Comparison of ENCODE assay signal across 8 mouse cellular contexts in genomic region chr15:12795457-12795894, GRCm38 (mm10). TPM values are rescaled to one million over a fixed set of nuclear protein-coding genes. Genes with fewer than 3 reads are reported as not detected.
DNase-seq lines count a peak whose midpoint lies in the region; ATAC-seq and TF ChIP-seq lines count a peak whose summit lies in the region.

No protein-coding gene starts in this region.

- H3K4me1 ChIP-seq in CH12.LX (ENCODE audit: control insufficient read depth in 1 of 2, insufficient read depth in 2 of 2), result peaks cover 7 to 8% of the 10 kb centered on the region in 2 experiments
- no peaks in the 10 kb centered on the region for H3K4me1 ChIP-seq in forebrain, postnatal 0 days (ENCODE audit: insufficient read depth)
- H3K4me1 ChIP-seq in liver, embryonic 14.5 days (replicated peaks; ENCODE audit: control insufficient read depth in 2 of 2, insufficient read depth in 2 of 2, low read length in 1 of 2), result no peaks in the 10 kb centered on the region
- H3K4me1 ChIP-seq in neural tube, embryonic 15.5 days, result no peaks in the 10 kb centered on the region

- H3K4me3 ChIP-seq in CH12.LX (replicated peaks in 1 of 3; ENCODE audit: low read depth in 2 of 3, low read length in 2 of 3, poor library complexity in 1 of 3), result no peak overlapping the region
- H3K4me3 ChIP-seq in forebrain, postnatal 0 days (ENCODE audit: low read depth, low read length), result no peak overlapping the region
- no peak overlapping the region for H3K4me3 ChIP-seq in liver, embryonic 14.5 days (ENCODE audit: insufficient read depth in 1 of 2, low read depth in 2 of 2, low read length in 2 of 2)
- no peak overlapping the region for H3K4me3 ChIP-seq in neural tube, embryonic 15.5 days (replicated peaks)

- WGBS in forebrain, postnatal 0 days, result 2% methylated on average over 2 of the region's 2 CpGs
- WGBS in liver, embryonic 14.5 days (ENCODE audit: insufficient replicate concordance), result 3% methylated on average over 2 of the region's 2 CpGs
- WGBS in neural tube, embryonic 15.5 days, result 1% methylated on average over 2 of the region's 2 CpGs

- H3K36me3 ChIP-seq in CH12.LX (replicated peaks in 1 of 2; ENCODE audit: control insufficient read depth in 1 of 2, insufficient read depth in 1 of 2, low read length in 1 of 2), result no peaks in the 10 kb centered on the region
- H3K36me3 ChIP-seq in forebrain, postnatal 0 days (ENCODE audit: insufficient read depth), result no peaks in the 10 kb centered on the region
- no peaks in the 10 kb centered on the region for H3K36me3 ChIP-seq in liver, embryonic 14.5 days (replicated peaks; ENCODE audit: control insufficient read depth, insufficient read depth, low read depth)
- H3K36me3 ChIP-seq in neural tube, embryonic 15.5 days, result no peaks in the 10 kb centered on the region

- TF ChIP-seq POLR2A in CH12.LX (IDR thresholded peaks at IDR 0.05; ENCODE audit: low read depth, low read length), result no peak

- H3K4me2 ChIP-seq in CH12.LX (ENCODE audit: insufficient read depth, low read depth, poor library complexity, severe bottlenecking), result no peak overlapping the region
- H3K4me2 ChIP-seq in forebrain, postnatal 0 days (ENCODE audit: low read depth), result no peak overlapping the region
- no peak overlapping the region for H3K4me2 ChIP-seq in liver, embryonic 14.5 days (ENCODE audit: low read depth)
- no peak overlapping the region for H3K4me2 ChIP-seq in neural tube, embryonic 15.5 days

- H3K9me3 ChIP-seq in CH12.LX (replicated peaks; ENCODE audit: low read length), result peaks cover 3% of the 10 kb centered on the region
- H3K9me3 ChIP-seq in forebrain, postnatal 0 days (ENCODE audit: low read length), result no peaks in the 10 kb centered on the region
- H3K9me3 ChIP-seq in liver, embryonic 14.5 days (ENCODE audit: control insufficient read depth, low read length), result no peaks in the 10 kb centered on the region
- H3K9me3 ChIP-seq in neural tube, embryonic 15.5 days (replicated peaks), result no peaks in the 10 kb centered on the region

- TF ChIP-seq RAD21 in CH12.LX (IDR thresholded peaks at IDR 0.05; ENCODE audit: low read depth, low read length), result peak; percentile 86

- TF ChIP-seq CTCF in CH12.LX (conservative IDR thresholded peaks at IDR 0.05 in 1 of 2, IDR thresholded peaks at IDR 0.05 in 1 of 2; ENCODE audit: low read depth in 2 of 2, low read length in 2 of 2), result peak; percentile 58 to 91; a peak in 3 of 4 replicates
- peak; percentile 89 for TF ChIP-seq CTCF in forebrain, postnatal 0 days (IDR thresholded peaks at IDR 0.05; ENCODE audit: low read depth)
- peak; percentile 77 for TF ChIP-seq CTCF in liver, embryonic 14.5 days (IDR thresholded peaks at IDR 0.05; ENCODE audit: low read depth)

- TF ChIP-seq EP300 in CH12.LX (IDR thresholded peaks at IDR 0.05; ENCODE audit: low read length), result no peak
- TF ChIP-seq EP300 in liver, embryonic 14.5 days (IDR thresholded peaks at IDR 0.05; ENCODE audit: low read depth), result no peak

- in situ Hi-C loops in CH12.LX (cut with MboI; ENCODE audit: low pct_ligation_motif_present, low pct_unique_long_range_greater_than_20kb, low sequenced_read_pairs), result loop anchor here (5.0 to 10.0 kb wide), 3 partner anchors 213 to 601 kb away; no protein-coding TSS in a partner anchor

- H3K27ac ChIP-seq in CH12.LX (ENCODE audit: insufficient read depth, low read depth), result no peak overlapping the region
- no peak overlapping the region for H3K27ac ChIP-seq in forebrain, postnatal 0 days (ENCODE audit: low read depth, low read length)
- H3K27ac ChIP-seq in liver, embryonic 14.5 days, result no peak overlapping the region
- H3K27ac ChIP-seq in neural tube, embryonic 15.5 days (replicated peaks), result no peak overlapping the region

- ATAC-seq in forebrain, postnatal 0 days, result peak; percentile 57
- no peak for ATAC-seq in liver, embryonic 14.5 days (ENCODE audit: insufficient read depth)
- ATAC-seq in neural tube, embryonic 15.5 days (ENCODE audit: low FRiP score), result peak; percentile 55; the same call in 1 of the 2 replicates

- dilution Hi-C loops in CH12.LX (cut with MboI; ENCODE audit: extremely low pct_ligation_motif_present, extremely low pct_unique_long_range_greater_than_20kb, low sequenced_read_pairs), result no loop called here

- no peak overlapping the region for H3K9ac ChIP-seq in CH12.LX (ENCODE audit: insufficient read depth, low read depth)
- H3K9ac ChIP-seq in forebrain, postnatal 0 days, result no peak overlapping the region
- no peak overlapping the region for H3K9ac ChIP-seq in liver, embryonic 14.5 days (replicated peaks)
- H3K9ac ChIP-seq in neural tube, embryonic 15.5 days (replicated peaks), result no peak overlapping the region

- DNase-seq in 3T3-L1 (ENCODE audit: low read depth, low spot score) (peak; percentile 87), CH12.LX (ENCODE audit: extremely low read depth) (peak; percentile 92)
- peak; percentile 62 to 63 for DNase-seq in cerebellum, adult 18-20 months
- peak; percentile 91 for DNase-seq in forebrain, postnatal 0 days
- DNase-seq in kidney, adult 9 months, result peak; percentile 83
- peak; percentile 47 to 68 (median 67) for DNase-seq in liver, embryonic 14.5 days (ENCODE audit: low read depth in 3 of 3, low spot score in 3 of 3)
- peak; percentile 48 for DNase-seq in thymus, postnatal 25 days

- H3K79me2 ChIP-seq in CH12.LX (replicated peaks; ENCODE audit: control insufficient read depth, extremely low read depth, insufficient read depth, poor library complexity, severe bottlenecking), result no peaks in the 10 kb centered on the region

- no peaks in the 10 kb centered on the region for H3K27me3 ChIP-seq in CH12.LX (replicated peaks)
- H3K27me3 ChIP-seq in forebrain, postnatal 0 days (ENCODE audit: insufficient read depth, low read length), result no peaks in the 10 kb centered on the region
- no peaks in the 10 kb centered on the region; the same call in 1 of the 2 replicates for H3K27me3 ChIP-seq in liver, embryonic 14.5 days (ENCODE audit: control insufficient read depth, insufficient read depth, low read length)
- H3K27me3 ChIP-seq in neural tube, embryonic 15.5 days (replicated peaks), result no peaks in the 10 kb centered on the region

TF ChIP-seq in CH12.LX, 34 proteins besides CTCF, POLR2A, EP300 and RAD21:
- peak; percentile 48; the same call in 1 of the 2 replicates for TF ChIP-seq IRF4 (IDR thresholded peaks at IDR 0.05; ENCODE audit: low read depth, low read length)
- TF ChIP-seq NELFE (IDR thresholded peaks at IDR 0.05; ENCODE audit: low read depth, low read length), result peak; percentile 57; the same call in 1 of the 2 replicates
- TF ChIP-seq E2F4 (IDR thresholded peaks at IDR 0.05; ENCODE audit: insufficient replicate concordance, low read depth, low read length), result no peak
- TF ChIP-seq ZC3H11A (IDR thresholded peaks at IDR 0.05; ENCODE audit: low read depth, low read length), result peak; percentile 69
- TF ChIP-seq JUND (conservative IDR thresholded peaks at IDR 0.05; ENCODE audit: low read depth, low read length), result 0 out of 2 replicates have a peak, but pooled peaks have one; percentile 11
- TF ChIP-seq PAX5 (IDR thresholded peaks at IDR 0.05; ENCODE audit: low read length), result no peak
- TF ChIP-seq ELF1 (IDR thresholded peaks at IDR 0.05; ENCODE audit: low read depth, low read length), result 0 out of 2 replicates have a peak, but pooled peaks have one; percentile 30
- TF ChIP-seq SMC3 (IDR thresholded peaks at IDR 0.05; ENCODE audit: low read depth, low read length), result peak; percentile 91

RNA-seq across cellular contexts. Expression of gene 6030458C11Rik, which starts 29.0 kb away (rescaled TPM):
- total RNA-seq in CH12.LX (2012; rRNA removed) (17.5 and 20.6 TPM in 2 replicates), CH12.LX (2014; rRNA removed) (38.3 and 38.7 TPM in 2 replicates)
- 29.5 and 30.6 TPM in 2 replicates for polyA plus RNA-seq in CH12.LX (2012; ENCODE audit: insufficient read length, low read depth)
- total RNA-seq in forebrain, postnatal 0 days (2014; rRNA removed), result 30.3 and 31.5 TPM in 2 replicates
- polyA plus RNA-seq in forebrain, postnatal 0 days (2015; fragmentation: Nextera tagmentation; extraction: Ambion mirVana), result 13.2 and 21.0 TPM in 2 replicates
- polyA plus RNA-seq in liver, embryonic 14.5 days (2012; rRNA removed), result 16.9 and 21.4 TPM in 2 replicates
- polyA plus RNA-seq in liver, embryonic 14.5 days (2014; fragmentation: Nextera tagmentation; extraction: Ambion mirVana), result 14.3 and 14.7 TPM in 2 replicates
- 37.3 and 38.6 TPM in 2 replicates for polyA plus RNA-seq in neural tube, embryonic 15.5 days (2015; fragmentation: Nextera tagmentation; extraction: Ambion mirVana)

RNA-seq across cellular contexts. Expression of gene Drosha, which starts 29.1 kb away (rescaled TPM):
- total RNA-seq in CH12.LX (2012; rRNA removed), result 23.4 and 25.9 TPM in 2 replicates
- 24.8 and 25.8 TPM in 2 replicates for total RNA-seq in CH12.LX (2014; rRNA removed)
- 79.2 and 81.9 TPM in 2 replicates for polyA plus RNA-seq in CH12.LX (2012; ENCODE audit: insufficient read length, low read depth)
- total RNA-seq in forebrain, postnatal 0 days (2014; rRNA removed), result 37.0 and 43.9 TPM in 2 replicates
- polyA plus RNA-seq in forebrain, postnatal 0 days (2015; fragmentation: Nextera tagmentation; extraction: Ambion mirVana), result 41.7 and 47.3 TPM in 2 replicates
- polyA plus RNA-seq in liver, embryonic 14.5 days (2012; rRNA removed), result 6.6 and 8.8 TPM in 2 replicates
- polyA plus RNA-seq in liver, embryonic 14.5 days (2014; fragmentation: Nextera tagmentation; extraction: Ambion mirVana), result 13.5 and 16.8 TPM in 2 replicates
- 41.8 and 43.1 TPM in 2 replicates for polyA plus RNA-seq in neural tube, embryonic 15.5 days (2015; fragmentation: Nextera tagmentation; extraction: Ambion mirVana)

RNA-seq across cellular contexts. Expression of gene Pdzd2, which starts 55.8 kb away (rescaled TPM):
- 0.17 and 0.21 TPM in 2 replicates for total RNA-seq in CH12.LX (2012; rRNA removed)
- 0.04 and 0.05 TPM in 2 replicates for total RNA-seq in CH12.LX (2014; rRNA removed)
- 0.12 and 0.24 TPM in 2 replicates for polyA plus RNA-seq in CH12.LX (2012; ENCODE audit: insufficient read length, low read depth)
- 18.9 and 27.9 TPM in 2 replicates for total RNA-seq in forebrain, postnatal 0 days (2014; rRNA removed)
- polyA plus RNA-seq in forebrain, postnatal 0 days (2015; fragmentation: Nextera tagmentation; extraction: Ambion mirVana), result 6.7 and 9.4 TPM in 2 replicates
- polyA plus RNA-seq in liver, embryonic 14.5 days (2012; rRNA removed), result 0.19 TPM in 2 replicates
- 0.68 and 0.89 TPM in 2 replicates for polyA plus RNA-seq in liver, embryonic 14.5 days (2014; fragmentation: Nextera tagmentation; extraction: Ambion mirVana)
- polyA plus RNA-seq in neural tube, embryonic 15.5 days (2015; fragmentation: Nextera tagmentation; extraction: Ambion mirVana), result 16.7 and 18.2 TPM in 2 replicates
